Mouse (Mus musculus) layer of hippocampus, adult 8-10 months (tissue): ENCODE data around the gene Cd300e. TPM values are rescaled to one million over a fixed set of nuclear protein-coding genes. Genes with fewer than 3 reads are reported as not detected.
"Not testable (repeated sequence)": the region's sequence is repeated elsewhere in the genome, so short reads cannot be mapped to it uniquely, and the experiment has no call there.

Experiments
- DNase-seq, 2 experiments: peaks; one replicate each; pipeline ENCODE4 v3.0.0; 2022; ENCODE audit warnings: low spot score in 2 of 2
- total RNA-seq, 4 experiments: library from RNA; stranded (reverse); gene quantifications; 2 replicates each; pipeline ENCODE4 v1.2.4; 2022

Cd300e gene
- total RNA-seq, 4 experiments from 2014 or later, result 0.14 to 0.20 (median 0.18) TPM; not detected in 1

DNA sequence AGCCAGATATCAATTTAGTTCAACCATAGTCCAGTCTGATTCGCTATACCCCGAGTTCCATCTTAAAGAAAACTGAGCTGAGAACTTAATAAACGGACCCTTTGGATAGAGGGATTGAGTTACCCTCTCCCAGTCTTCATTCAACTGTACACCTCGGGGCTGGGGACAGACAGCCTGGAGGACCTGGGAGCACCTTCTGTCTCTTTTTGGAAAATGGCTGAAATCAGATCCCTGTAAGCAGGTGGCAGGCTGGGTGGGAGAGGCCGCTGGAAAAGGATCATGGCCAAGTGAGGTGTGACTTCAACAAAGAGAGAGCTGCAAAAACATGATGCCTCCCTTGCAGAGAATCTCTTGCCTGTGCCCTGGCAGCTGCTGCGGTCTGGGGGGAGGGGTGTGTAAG is 20.2 kb upstream of the Cd300e start:
- DNase-seq, result no peak

DNA sequence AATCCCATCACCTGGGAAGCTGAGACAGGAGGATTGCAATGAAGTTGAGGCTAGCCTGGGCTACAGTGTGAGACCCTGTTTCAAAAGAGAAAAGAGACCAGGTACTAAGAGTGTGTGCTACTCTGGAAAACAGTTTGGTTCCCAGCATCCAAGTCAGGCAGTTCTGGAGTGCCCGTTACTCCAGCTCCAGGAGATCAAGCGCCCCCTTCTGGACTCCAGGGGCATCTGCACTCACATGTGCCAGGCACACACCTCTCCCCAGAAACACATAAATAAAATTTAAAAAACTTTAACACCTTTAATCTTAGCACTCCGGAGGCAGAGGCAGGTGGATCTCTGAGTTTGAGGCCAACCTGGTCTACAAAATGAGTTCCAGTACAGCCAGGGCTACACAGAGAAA is 19.4 kb upstream of the Cd300e start:
- DNase-seq, result no peak

DNA sequence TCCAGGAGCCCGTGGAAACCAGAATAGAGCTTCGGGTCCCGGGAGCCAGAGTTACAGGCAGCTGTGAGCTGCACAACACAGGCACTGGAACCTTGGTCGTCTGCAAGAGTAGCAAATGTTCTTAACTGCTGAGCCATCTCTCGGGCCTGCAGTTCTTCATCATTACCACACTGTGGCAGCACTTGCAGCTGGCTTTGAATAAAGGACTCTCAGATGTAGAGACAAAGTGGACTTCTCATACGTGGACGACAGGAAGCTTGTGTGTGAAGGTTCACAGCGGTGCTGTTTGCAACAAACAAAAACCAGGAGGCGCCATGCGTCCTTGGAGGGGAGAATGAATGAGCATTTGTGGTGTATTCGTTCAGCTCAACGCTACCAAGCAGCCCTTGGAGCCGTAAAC is 18.9 kb upstream of the Cd300e start:
- peak; percentile 48 to 63 for DNase-seq

DNA sequence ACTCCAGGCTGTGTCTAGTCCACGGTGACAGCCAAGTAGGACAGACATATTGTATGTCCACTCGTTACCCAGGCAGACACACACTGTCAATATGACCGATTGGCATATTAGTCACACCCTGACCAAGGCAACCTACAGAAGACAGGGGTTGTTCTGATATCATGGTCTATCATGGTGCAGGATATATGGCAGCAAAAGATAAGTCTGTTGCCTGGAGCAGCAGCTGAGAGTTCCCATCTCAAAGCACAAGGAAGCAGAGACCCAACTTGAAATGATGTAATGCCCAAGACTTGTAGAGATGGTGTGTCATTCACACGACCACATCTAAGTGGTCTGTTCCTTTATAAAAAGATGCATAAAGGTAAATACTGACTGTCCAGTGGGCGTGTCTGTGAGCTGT is 16.7 kb upstream of the Cd300e start:
- DNase-seq, result no peak

DNA sequence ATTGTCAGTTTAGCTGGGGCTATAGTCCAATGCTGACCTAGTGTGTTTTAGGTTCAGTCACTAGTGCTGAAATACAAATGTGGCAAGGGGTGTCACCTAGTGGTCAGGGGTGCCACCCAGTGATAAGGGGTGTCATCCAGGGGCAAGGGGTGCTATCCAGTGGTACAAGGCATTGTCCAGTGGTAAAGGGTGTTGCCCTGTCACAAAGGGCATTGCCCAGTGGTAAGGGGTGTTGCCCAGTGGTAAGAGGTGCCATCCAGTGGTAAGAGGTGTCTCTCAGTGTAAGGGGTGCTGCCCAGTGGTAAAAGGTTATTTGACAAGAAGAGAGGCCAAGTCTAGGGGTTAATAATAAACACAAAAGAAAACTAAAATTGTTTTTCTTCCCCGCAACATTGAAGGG is 15.5 kb upstream of the Cd300e start:
- no peak for DNase-seq

DNA sequence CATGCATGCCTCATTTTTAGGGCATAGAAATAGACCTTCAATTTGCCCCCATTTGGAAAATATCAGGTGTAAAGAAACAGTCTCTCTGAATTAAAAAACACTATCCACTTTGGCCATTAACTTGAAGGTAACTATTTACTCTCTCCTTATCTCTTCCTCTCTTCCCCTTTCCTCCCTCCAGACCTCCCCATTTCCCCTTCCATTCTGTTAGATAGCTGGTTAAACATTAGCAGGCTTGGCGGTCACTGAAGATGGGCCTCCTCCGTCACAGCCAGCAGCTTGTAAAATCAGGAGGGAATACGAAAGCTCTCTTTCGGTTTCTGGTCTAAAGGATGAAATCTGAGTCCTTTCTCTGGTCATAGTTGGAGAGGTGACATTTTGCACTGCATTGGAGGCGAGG is 13.9 kb upstream of the Cd300e start:
- DNase-seq, result no peak

DNA sequence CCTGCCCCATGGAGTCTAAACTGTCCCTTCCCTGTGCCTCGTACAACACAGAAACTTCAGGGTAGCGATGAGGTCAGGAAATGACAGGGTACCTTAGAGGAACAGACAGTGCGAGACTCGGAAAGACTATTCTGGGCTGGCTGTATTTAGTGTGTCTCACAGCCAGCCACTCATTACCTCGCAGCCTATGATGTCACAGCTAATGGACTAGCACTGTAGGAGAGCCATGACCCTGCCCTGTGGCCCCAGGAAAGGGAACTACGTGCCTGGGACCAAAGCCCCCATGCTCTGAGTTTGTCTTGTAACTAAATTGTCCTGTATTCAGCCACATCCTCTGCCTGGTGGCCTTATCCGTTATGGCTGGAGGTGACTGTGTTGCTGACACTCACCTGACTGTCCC is 13.4 kb upstream of the Cd300e start:
- no peak for DNase-seq

DNA sequence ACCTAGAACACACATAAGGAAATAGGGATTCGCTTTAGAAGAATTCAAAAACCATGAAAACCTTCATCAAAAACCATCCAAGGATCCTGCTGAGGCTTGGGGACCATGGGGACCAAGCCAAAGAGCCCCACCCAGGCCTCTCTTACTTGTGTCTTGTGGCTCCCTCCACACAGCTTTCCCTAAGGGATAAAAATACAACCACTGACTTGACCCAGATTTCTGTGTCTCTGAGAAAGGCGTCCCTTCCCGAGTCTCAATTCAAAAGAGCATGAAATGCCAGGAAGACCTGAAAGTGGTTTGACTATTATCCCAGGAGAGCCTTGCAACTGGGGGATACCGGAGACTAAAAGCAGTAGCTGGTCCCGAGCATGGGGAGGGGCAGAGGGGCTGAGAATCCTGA is 11.0 kb upstream of the Cd300e start:
- DNase-seq, result no peak

DNA sequence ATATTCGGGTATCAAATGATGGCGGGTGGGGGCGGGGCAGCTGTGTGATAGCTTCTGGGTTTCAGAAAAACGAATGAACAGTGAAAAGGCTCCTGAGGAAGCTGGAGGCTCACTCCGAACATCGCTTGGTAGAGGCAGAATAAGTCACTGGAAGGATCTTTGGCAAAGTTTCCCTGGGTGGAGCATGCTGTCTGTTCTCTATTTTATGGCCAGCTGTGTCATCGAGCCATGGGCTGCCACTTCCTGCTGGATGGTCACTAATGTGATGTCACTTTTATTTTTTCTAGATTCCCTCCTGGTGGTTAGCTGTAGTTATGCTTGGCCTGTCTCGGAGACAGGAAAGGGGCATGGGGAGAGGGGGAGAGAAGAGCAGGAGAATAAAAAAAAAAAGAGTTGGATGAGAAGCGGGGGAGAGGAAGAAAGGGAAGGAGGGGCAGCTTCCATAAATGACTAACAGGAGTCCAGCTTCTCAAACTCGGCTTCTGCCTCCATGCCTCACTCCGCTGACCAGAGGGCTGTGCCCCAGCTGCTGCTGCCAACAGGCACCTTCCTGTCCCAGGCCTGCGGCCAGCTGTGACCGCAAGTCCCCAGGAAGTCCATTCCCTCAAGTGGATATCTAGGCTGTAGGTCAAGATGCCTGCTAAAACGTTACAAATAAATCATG is 9.8 kb upstream of the Cd300e start:
- DNase-seq, result no peak

DNA sequence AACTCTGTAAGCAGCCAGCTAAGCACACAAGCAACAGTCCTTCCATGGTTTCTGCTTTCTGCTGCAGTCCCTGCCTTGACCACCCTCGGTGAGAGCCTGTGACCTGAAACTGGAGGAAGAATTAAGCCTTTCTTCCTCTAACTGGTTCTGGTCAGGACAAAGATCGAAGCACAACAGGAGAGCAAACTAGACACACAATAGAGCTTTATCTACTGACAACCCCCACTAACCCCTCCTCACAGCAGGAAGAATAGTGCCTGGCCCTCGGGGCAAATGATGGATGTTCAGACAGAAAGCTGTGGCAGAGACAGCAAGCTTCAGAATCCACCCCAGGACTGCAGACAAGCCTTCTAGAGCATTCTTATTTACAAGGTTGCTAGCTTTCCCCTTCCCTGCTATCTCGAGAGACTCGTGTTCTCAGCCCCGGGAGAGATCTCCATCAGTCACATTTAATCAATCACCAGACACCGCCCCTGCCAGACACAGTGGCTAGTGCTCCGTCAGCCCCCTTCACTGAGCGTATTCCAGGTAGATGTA is 9.1 kb upstream of the Cd300e start:
- no peak for DNase-seq

DNA sequence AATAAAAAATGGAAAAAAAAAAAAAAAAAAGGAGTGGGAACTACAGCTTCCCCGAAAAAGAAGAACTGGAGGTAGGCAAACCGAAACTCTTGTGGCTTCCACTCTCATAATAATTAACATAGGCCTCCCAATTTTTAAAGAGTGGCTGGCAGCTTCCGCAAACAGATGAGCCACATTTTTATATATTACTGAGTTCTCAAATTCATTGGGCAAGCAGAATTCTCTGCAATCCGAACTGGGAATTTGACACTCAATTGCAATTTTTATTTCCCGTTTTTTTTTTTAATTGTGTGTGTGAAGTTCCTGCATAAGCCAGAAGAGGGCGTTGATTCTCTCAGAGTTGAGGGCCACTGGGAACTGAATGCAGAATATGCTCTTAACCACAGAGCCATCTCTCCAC is 4.8 kb upstream of the Cd300e start:
- no peak for DNase-seq

DNA sequence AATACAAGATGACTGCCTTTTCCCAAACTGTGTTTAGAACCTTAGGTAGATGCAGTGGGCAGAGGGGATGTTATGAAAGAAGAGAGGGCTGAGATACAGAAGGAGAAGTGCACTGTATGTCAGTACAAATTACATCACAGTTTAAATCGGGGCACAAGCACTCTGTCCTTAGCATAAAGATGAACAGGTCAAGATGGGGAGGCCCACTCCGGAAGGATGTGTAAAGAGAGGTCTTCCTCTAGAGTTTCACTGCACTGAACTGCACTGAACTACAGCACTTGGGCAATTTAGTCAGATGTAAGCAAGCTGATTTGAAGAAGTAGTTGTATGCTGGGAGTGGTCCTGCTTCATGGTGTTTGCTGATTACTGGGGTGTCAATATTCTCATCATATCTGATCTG is 2.2 kb downstream of the Cd300e start:
- DNase-seq, result no peak

DNA sequence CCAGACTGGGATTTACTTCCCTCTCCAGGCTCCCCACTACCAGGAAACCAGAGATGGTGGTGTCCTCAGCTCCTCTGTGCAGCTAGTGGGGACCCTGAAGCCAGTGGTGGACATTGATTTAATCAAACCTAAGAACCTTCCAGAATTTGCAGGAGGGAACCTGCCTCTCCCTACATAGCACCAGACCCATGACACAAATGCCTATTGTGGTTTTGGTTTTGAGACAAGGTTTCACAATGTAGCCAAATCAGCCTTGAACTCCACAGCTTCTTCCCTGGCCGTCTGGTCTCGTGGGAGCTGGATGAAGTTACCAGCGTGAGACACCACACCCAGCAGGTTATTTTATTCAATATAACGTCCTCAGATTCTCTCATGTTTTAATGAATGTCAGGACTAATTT is 3.3 kb downstream of the Cd300e start:
- no peak for DNase-seq

DNA sequence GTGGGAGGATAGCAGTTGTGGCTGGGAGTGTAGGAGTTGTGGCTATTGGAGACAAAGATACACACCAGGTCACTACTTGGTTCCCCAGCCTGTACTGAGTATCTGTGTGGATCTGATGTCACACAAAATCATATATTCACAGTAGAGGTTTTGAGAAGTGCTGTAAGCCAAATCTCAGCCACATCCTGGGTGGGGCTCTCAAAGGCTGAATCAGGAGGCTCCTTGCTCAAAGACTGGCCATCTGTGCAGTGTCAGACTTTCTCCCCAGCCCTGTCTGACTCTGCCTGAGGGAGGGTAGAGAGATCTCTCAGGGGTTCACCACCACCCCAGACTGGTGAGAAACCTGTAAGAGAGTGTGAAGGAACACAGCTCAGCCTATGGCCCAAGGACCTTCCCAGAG is 7.4 kb downstream of the Cd300e start:
- DNase-seq, result no peak

DNA sequence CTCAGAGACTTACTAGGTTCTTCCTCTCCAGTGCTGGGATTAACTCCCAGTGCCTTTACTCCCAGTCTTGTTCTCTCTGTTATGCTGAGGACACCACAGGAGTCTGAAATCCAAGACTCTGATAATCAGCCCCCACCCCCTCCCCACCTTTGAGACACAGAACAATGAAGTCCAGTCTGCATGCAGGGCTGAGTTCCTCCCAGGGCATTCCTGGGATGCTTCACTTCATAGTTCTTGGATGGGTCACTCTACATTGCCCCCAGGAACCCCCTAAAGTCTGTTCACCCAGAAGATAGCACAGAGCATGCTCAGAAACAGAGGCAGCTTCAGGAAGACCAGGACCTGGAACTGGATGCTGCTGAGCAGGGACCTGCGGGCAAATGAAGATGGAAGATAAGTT is 9.0 kb downstream of the Cd300e start:
- no peak for DNase-seq

DNA sequence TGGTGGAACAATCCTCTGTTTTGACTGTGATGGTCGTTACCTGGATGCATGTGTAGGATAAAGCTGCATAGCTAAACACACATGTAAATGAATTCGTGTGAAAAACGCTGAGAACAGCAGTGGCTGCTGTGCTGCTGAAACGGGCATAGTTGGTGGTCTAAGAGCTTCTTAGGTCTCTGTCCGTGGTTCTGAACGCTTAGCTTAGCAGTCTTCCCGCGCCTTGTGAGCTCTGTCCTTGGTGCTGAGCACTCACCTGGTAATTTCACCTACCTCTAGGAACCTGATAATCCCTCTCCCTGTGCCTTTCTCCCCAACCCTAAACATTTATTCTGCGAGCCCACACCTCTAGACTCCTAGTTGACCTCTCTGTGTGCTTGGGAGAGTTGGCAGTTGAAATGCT is 9.8 kb downstream of the Cd300e start:
- no peak for DNase-seq

DNA sequence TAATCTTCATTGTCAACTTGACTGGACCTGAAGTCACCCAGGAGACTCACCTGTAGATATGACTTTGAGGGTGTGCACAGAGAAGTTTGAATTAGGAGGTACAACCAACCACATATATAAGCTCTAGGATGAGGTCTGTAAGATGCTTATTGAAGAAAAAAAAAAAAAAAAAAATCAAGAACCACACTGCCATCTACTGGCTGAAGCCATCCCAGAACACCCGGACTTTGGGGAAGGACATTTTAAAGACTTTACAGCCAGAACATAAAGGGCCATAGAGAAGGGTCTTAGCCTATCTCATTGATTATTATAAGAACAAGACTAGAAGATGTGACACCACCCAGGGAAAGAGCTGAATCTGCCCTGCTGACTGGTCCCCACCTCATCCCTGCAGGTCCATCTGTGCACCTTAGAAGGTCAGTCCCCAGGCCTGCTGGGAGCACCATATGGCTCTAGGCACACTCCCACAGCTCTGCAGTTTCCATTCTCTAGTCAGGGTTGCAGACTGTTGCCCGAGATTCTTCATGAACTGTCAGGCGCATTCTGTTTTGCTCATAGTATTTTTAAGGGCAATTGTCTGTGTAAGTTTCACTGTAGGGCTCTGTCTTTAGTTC is 12.6 kb downstream of the Cd300e start:
- DNase-seq, result no peak

DNA sequence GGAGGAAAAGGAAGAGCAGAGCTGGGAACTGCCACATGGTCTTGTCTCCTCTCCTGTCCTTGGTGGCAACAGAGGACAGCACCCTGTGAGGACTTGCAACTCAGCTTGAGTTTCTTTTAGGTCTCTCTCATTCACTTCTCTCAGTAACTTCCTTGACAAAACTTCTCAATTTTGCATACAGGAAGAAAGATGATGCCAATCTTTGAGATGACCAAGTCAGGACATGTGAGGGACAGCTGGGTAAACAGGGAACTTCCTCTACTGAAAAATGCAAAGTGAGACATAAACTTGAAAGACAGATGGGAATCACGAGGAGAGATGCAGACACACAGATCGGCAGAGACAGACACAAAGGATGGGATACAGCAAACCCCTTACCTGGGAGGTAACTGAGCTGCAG is 13.7 kb downstream of the Cd300e start, which contains the start of gene Cd300ld3:
Gene Cd300ld3 (minus strand): TSS at position 151 of the 400 bp plus-strand sequence.
- no peak for DNase-seq

DNA sequence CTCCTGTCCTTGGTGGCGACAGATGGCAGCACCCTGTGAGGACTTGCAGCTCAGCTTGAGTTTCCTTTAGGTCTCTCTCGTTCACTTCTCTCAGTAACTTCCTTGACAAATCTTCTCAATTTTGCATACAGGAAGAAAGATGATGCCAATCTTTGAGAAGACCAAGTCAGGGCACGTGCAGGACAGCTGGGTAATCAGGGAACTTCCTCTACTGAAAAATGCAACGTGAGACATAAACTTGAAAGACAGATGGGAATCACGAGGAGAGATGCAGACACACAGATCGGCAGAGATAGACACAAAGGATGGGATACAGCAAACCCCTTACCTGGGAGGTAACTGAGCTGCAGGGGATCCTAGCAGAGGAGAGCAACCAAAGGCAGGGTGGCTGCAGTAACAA is 24.3 kb downstream of the Cd300e start, which contains the start of gene Cd300ld5:
Gene Cd300ld5 (minus strand): TSS at position 101 of the 400 bp plus-strand sequence.
- DNase-seq, result not testable (repeated sequence)

DNA sequence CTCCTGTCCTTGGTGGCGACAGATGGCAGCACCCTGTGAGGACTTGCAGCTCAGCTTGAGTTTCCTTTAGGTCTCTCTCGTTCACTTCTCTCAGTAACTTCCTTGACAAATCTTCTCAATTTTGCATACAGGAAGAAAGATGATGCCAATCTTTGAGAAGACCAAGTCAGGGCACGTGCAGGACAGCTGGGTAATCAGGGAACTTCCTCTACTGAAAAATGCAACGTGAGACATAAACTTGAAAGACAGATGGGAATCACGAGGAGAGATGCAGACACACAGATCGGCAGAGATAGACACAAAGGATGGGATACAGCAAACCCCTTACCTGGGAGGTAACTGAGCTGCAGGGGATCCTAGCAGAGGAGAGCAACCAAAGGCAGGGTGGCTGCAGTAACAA is 35.1 kb downstream of the Cd300e start, which contains the start of gene Cd300ld4:
Gene Cd300ld4 (minus strand): TSS at position 101 of the 400 bp plus-strand sequence.
- DNase-seq, result not testable (repeated sequence)

DNA sequence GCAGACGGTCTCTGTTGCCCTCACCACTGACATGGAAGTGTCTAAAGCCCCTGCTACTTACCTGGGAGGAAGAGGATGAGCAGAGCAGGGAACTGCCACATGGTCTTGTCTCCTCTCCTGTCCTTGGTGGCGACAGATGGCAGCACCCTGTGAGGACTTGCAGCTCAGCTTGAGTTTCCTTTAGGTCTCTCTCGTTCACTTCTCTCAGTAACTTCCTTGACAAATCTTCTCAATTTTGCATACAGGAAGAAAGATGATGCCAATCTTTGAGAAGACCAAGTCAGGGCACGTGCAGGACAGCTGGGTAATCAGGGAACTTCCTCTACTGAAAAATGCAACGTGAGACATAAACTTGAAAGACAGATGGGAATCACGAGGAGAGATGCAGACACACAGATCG is 45.9 kb downstream of the Cd300e start, which contains the start of gene Cd300ld2:
Gene Cd300ld2 (minus strand): TSS at position 101 of the 400 bp plus-strand sequence.
- DNase-seq, result not testable (repeated sequence)

DNA sequence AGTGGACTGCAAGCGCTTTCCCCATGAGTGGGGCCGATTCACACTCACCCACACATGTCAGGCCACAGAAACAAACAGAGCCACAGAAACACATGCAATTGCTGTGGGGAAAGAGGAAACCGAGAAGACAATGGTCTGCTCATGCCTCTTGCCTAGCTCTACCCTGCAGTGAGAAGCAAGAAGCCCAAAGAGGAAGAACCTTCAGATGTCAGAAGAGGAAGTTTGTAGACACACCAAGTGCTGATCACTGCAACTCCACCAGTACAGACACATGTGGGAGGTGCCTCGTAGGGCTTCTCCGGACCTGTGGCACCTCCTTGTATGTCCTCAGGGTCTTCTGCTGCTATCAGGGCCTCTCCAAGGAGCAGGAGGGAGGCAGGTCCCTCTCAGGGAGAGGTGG is 57.9 kb downstream of the Cd300e start:
- no peak for DNase-seq
